Mouse (Mus musculus) cerebellum, adult 9-10 months (tissue): ENCODE measurements around the gene Gnb3.
"Not testable (repeated sequence)": the region's sequence is repeated elsewhere in the genome, so short reads cannot be mapped to it uniquely, and the experiment has no call there.

Experiments used
- DNase-seq: peaks from one replicate; pipeline ENCODE4 v3.0.0; 2022

The Gnb3 gene

DNA sequence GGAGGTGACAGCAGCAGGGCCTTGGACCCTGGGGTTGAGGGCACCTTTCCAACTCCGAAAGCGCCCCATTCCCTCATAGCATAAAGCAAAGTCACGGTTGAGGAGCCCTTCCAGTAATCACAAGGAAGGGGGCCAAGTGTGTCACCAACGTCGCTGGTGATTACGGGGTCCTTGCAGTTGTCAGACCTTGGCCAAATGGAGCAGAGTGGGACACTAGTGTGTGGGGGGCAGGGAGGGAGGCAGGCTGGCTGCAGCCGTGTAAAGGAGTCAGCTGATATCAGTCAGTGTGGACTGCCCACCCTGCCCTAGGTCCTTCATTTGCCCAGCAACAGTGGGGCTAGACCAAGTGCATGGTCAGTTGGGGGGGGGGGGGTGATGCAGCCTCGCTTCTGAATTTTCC is 25.6 kb downstream of the Gnb3 start:
- no peak for DNase-seq

DNA sequence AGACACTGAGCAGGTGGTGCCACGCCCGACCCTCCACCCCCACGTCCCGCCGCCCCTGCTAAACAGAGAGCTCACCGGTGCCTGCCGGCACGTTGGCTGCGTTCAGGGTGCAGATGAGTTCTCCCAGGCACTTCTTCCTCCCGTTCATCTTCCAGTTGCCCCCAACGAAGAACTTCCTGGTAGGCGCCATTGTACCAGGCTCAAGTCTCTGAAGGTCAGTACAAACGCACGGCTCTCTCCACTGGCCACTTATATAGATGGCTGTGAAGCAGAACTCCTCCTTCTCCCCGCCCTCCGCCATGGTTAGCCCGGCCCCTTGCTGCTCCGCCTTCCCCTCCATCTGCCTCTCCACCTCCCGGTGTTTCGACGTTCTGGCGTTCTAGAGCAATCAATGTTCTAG is 26.1 kb downstream of the Gnb3 start, which contains the start of gene Tpi1:
Gene Tpi1, minus strand, starts transcription at position 364 of the 400 bp plus-strand sequence.
- DNase-seq = peak; percentile 94

DNA sequence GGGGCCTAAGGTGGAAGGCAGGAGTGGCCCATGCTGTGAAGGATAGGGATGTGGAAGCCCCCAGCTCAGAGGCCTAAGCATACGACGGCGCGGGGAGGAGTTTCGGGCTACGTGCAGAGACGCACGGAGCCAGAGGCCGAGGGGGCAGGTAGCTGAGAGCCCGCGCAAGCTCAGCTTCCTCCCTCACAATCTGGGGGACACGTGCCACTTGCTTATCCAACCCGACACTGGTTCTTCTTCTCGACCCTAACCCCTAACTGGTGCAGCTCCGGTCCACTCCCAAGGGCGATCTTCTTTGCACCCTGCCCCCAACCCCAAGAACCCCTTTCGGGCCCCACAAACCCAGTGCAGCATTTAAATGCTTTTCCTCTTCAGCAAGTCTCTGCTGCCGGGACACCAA is 26.6 kb downstream of the Gnb3 start:
- DNase-seq = no peak

DNA sequence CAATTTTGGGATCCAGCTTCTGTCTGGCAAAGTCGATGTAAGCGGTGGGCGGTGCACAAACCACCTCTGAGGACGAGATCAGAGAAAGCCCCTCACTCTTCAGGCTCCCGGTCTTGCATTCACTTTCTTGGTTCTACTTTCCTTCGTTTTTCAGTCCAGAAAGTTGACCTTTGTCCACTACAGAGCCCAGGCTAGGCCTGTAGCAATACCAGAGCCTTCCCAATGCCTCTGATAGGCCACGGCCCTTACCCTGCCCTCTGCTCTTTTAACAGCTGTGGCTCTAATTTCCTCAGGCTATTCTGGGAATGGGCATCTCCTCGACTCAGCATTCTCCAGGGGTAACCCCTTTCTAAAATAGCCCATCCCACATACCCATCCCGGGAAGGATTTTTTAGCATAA is 27.2 kb downstream of the Gnb3 start:
- DNase-seq = no peak

DNA sequence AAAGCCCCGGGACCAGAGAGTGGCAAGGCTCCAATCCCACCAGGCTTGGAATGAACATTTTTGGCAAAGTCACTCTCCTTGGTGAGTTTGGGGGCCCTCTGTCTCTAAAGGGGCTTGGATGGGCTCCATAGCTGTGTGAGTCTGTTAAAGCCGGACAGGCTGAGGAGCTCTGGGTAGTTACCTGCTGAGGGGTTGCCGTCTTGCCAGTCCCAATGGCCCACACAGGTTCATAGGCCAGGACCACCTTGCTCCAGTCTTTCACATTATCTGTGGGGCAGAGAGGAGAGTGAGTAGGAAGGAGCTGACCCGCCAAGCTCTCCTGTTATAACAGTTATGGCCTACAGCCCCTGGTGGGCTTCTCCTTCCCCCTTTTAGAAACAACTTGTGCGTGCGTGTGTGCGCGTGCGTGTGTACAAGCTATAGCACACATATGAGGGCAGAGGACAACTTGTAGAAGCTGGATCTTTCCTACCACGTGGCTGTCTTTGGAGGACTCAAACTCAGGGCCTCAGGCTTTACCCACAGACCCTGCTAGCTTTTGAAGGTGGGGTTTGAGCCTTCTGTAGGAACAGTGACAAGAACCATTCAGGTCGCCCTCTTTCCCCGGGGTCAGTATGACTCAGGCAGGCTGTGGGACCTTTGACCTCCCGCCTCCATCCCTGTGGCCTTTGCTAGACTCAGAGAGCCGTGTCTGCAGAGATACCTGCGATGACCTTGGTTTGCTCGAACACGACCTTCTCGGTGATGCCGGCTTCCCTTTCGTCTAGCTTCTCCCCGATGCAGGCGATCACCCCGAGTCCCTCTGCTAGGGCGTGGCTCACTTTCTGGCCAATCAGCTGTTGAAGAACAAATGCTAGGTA is 28.1 kb downstream of the Gnb3 start:
- peak; percentile 63 for DNase-seq

DNA sequence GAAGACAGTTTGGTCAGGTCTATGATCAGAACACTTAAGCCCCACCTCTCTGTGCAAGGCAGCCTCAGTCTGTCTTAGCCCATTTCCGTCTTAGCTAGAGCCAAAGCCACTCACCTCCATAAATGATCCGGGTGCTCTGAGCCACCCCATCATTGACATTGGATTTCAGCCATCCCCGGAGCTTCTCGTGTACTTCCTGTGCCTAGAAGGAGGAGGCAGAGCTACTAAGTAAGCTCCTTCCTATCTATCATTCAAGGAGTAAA is 28.7 kb downstream of the Gnb3 start:
- no peak for DNase-seq

DNA sequence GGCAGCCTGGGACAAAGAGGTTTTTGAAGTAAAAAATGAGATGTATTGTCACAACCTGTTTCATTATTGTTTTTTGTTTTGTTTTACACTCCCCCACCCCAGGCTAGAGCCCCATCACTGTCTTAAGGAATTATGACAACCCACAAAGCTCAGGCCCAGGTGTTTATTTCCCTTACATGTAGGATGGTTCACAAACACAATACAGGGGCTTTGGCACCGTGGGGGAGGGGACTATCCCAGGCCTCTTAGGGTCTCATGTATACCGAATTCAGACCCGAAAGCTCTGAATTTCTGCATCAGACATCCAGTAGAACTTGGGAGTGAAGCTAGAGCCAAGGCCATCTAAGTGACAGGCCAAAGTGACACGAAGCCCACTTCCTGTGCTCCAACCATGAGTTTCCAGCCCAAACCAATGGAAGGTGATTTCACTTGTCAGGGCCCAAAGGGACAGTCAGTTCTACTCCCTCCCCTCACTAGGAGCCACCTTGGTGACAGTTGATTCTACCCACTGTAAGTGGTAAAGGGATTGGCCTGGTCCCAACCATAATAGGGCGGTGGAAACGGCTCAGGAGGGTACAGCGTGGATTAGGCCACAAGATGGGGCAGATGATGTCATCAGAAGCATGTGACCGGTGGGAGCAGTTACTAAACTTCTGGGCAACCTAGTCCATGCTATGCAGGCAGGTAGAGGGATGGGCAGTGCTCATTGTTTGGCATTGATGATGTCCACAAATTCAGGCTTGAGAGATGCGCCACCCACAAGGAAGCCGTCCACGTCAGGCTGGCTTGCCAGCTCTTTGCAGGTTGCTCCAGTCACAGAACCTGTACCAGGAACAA is 29.3 kb downstream of the Gnb3 start:
- DNase-seq = peak; percentile 60

DNA sequence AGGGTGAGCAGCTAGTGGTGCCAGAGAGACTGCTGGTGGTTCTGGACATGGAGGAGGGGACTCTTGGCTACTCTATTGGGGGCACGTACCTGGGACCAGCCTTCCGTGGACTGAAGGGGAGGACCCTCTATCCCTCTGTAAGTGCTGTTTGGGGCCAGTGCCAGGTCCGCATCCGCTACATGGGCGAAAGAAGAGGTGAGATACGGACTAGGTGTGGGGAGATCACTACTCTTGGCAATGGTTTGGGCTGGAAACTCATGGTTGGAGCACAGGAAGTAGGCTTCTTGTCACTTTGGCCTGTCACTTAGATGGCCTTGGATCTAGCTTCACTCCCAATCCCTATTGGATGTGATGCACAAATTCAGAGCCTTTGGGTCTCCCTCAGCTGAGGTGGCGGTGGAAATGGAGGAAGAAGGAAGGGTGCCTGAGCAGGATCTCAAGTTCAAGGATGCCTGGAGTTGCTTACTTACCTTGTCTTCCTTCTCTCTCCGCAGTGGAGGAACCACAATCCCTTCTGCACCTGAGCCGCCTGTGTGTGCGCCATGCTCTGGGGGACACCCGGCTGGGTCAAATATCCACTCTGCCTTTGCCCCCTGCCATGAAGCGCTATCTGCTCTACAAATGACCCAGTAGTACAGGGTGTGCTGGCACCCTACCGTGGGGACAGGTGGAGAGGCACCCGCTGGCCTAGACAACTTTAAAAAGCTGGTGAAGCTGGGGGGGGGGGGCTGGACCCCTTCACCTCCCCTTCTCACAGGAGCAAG is 30.1 kb downstream of the Gnb3 start:
- DNase-seq = peak; percentile 62

DNA sequence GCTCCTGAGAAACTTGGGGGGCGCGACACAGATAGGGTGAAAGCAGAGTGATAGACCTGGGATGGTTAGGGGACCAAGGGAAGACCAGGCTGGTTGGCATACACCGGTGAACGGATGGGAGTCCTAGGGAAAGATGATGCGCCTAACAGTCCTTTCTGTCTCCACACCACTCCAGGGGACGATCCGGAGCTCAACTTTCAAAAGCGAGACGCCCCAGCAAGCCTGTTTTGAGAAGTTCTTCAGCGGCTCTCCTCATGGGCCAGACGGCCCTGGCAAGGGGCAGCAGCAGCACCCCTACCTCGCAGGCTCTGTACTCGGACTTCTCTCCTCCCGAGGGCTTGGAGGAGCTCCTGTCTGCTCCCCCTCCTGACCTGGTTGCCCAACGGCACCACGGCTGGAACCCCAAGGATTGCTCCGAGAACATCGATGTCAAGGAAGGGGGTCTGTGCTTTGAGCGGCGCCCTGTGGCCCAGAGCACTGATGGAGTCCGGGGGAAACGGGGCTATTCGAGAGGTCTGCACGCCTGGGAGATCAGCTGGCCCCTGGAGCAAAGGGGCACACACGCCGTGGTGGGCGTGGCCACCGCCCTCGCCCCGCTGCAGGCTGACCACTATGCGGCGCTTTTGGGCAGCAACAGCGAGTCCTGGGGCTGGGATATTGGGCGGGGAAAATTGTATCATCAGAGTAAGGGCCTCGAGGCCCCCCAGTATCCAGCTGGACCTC is 30.9 kb downstream of the Gnb3 start:
- peak; percentile 90 for DNase-seq

DNA sequence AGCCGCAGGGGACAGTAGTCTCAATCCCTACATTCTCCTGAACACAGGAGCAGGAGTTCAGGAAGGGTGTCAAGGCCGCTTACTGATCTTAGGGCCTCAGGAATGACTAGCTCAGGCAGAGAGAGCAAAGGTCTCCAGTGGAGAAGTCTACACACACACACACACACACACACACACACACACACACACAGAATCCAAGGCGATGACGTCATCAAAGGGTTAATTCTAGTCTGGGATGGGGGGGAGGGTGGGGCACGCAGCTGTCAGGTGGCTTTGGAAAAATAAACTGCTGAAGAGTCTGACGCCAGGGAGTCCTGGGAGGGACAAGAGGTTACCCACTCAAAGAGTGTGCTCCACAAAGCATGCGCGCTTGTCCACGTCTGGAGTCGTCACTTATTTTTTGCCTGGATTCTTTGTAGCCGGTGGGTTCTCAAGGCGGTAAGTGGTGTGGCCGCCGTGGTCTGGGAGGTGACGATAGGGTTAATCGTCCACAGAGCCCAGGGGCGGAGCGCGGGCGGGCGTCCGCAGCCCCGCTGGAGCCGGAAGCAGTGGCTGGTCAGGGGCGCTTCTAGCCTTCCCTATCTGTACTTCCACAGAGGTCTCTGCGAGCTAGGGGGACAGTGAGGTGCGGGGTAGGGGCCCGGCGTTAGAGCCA is 31.6 kb downstream of the Gnb3 start, which contains the start of gene Spsb2:
Gene Spsb2, plus strand, starts transcription at position 304 of the 655 bp plus-strand sequence.
- peak; percentile 68 for DNase-seq

DNA sequence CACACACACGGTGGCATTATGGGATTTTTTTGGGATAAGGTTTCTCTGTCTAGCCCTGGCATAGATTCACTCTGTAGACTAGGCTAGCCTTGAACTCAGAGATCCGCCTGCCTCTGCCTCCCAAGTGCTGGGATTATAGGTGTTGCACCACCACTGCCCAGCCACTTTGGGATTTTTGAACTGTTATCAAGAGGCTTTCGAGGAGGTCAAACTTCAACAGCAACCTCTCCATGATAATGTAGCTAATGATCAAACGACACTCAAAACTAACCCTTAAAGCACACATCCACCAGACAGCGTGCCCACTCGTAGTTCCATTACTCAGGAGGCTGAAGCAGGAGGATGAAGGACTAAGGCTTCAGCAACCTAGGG is 32.1 kb downstream of the Gnb3 start:
- DNase-seq = no peak

DNA sequence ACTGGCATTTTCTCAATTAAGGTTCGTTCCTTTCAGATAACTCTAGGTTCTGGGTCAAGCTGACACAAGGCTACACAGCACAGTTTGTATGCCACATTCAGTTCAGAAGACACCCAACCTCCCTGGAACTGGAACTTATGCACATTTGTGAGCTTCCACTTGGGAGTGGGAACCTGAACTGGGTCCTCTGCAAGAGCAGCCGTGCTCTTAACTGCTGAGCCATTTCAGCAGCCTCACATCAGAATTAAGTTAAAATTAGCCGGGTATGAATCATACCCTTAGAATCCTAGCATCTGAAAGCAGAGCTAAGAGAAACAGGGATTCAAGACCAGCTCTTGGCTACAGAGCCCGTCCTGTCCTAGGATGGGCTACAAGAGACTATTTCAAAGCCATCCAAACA is 32.7 kb downstream of the Gnb3 start:
- DNase-seq = no peak

DNA sequence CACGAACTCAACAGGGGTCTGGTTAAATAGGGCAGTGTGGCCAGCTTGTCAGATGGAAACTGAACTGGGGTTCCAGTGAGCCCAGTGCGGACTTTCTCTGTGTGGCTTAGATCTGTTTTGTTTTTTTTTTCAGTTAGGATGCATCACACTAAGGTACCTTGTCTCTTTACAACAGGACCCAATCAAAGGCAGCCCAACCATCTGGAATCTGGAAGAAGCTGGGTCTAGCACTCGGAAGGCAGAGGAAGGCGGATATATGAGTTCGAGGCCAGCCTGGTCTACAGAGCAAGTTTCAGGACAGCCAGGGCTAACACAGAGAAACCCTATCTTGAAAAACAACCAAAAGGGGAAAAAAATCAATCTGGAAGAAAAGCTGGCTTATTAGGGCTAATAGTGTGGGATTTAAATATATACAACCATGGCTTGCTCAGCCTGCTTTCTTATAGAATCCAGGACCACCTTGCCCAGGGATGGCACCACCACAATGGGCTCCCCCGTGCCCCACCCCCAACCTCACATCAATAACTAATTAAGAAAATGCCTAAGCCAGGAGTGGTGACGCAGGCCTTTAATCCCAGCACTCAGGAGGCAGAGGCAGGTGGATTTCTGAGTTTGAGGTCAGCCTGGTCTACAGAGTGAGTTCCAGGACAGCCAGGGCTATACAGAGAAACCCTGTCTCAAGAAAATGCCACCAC is 33.5 kb downstream of the Gnb3 start:
- no peak for DNase-seq

DNA sequence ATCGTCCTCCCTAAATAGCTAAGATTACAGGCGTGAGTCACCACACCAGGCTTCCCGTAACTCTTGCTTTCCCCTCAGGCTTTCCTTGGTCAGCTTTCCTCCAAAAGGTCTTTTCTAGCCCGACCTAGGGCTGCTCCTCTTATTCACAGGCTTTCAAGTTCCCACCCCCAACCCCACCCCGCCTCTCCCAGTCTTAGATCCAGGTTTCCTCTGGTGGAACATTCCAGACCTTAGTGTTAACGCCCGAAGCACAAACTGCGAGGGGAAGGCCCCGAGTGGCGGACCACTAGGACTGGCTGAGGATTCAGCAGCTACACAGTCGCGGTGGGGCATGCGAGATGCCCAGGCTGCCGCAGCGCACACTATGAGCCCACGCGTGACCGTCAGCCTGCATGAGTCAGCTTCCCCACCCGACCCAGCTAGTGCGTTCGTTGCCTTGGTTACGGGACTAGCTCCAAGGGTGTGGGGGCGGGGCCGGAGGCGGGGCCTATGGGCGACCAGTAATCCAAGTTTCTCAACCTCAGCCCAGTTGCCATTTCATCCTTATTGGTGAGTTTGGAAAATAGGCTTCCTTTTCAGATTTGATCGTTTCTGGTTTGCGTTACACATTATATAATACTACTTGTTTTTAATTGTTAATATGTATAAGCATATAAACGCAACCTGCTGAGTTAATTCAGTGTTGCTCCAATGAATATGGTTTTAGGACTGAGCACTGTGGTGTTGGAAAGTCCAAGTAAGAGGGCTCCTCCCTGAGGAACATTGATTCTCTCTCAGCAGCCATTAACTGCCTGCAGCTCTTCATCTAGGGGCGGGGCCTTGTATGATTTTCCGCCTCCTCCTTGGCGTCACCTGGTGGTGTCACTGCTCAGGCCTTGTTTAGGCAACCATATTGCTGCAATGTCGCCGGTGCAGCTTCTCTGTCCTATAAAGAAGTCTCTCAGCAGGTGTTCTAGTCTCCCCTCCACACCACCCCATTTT is 34.4 kb downstream of the Gnb3 start:
- peak; percentile 93 for DNase-seq

DNA sequence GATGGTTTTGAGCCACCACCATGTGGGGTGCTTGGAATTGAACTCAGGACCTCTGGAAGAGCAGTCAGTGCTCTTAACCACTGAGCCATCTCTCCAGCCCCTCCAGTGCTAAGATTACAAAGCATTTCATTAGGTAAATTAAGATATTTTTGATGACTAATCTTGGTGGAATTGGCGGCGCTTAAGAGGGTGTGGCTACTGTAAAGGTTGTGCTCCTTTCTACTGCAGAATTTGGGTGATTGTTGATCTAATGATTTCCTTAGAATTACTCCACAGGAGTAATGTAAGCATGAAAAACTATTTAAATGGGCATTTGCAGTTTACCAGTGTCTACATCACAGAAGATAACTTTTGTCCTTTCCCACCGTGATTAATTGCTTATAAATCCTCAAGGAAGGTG is 35.7 kb downstream of the Gnb3 start:
- DNase-seq = no peak

DNA sequence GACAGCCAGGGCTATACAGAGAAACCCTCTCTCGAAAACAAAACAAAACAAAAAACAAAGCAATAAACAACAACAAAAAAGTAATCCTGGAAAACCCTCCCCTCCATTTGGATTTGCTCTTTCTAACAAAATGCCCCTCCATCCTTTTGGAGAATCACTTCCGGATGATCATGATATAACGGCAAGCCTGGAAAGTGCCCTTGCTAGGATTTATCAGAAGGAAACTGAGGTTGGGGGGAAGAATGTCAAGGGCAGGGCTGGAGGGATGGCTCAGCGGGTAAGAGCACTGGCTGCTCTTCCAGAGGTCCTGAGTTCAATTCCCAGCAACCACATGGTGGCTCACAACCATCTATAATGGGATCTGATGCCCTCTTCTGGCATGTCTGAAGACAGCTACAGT is 36.4 kb downstream of the Gnb3 start:
- not testable (repeated sequence) for DNase-seq

DNA sequence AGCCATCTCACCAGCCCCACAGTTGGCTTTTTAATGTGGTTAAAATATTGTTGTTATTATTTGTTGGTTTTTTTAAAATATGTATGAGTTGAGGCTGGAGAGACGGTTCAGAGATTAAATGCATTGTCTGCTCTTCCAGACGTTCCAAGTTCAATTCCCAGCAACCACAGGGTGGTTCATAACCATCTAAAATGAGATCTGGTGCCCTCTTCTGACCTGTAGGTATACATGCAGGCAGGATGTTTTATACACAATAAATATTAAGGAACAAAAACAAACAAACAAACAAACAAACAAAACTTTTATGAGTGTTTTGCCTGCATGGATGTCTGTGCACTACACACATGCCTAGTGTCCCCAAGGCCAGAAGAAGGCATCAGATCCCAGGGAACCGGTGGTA is 37.0 kb downstream of the Gnb3 start:
- no peak for DNase-seq

DNA sequence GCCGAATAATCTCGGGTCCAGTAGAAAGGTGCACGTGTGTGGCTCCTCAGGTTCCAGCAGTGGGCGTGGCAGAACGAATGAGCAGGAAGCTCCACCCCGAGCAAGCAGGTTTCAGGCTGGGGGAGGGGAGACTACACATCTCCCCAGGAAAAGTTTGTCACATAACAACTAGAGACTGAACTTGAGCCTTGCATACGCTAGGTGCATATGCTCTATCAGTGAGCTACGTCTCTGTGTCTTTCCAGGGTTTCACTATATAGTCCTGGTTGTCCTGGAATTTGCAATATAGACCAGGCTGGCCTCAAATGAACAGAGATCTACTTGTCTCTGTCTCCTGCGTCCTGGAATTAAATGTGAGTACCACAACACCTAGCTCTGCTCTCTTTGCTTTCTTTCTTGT is 37.7 kb downstream of the Gnb3 start:
- not testable (repeated sequence) for DNase-seq

DNA sequence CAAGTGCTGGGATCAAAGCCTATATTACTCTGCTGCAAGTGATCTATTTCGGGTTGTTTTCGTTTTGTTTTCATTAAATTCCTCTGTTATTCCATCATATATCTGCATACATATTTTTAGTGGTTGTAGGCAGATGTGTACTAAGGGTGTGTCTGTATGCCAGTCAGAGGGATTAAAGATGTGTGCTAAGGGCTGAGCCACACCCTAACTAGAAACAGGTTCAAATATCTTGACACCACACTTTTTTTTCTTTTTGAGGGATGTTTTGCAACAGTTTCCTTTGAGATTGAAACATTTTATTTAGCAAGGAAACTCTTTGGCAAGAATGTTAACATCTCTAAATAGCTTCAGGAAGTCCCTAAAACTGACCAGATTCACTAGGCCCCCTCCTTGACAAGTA is 43.9 kb downstream of the Gnb3 start:
- no peak for DNase-seq

DNA sequence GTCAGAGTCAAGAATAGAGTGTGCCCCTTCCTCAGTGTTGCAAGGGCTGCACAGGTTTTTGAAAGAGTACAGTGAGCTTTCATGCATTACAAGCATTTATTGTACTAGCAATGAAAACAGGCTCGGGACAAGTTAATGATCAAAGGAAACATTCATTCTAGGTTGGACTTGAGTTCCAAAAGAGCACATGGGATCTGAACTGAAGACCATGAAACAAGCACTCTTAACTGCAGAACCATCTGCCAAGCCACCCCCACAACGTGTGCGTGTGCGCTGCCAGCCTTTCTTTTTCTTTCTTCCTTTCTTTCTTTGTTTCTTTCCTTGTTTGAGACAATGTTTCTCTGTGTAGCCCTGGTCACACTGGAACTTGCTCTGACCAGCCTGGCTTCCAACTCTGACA is 44.3 kb downstream of the Gnb3 start:
- no peak for DNase-seq
